Mouse (Mus musculus) liver, embryonic 14.5 days (tissue): ENCODE measurements around the gene Erbin.

Source experiments
- CTCF ChIP-seq: IDR thresholded peaks from 2 replicates; pipeline ENCODE4 v1.5.1; 2016; ENCODE audit warnings: antibody characterized with exemption, low read depth, control low read depth
- EP300 ChIP-seq: IDR thresholded peaks from 2 replicates; pipeline ENCODE4 v1.6.1; 2016; ENCODE audit warnings: antibody characterized with exemption, low read depth

DNA sequence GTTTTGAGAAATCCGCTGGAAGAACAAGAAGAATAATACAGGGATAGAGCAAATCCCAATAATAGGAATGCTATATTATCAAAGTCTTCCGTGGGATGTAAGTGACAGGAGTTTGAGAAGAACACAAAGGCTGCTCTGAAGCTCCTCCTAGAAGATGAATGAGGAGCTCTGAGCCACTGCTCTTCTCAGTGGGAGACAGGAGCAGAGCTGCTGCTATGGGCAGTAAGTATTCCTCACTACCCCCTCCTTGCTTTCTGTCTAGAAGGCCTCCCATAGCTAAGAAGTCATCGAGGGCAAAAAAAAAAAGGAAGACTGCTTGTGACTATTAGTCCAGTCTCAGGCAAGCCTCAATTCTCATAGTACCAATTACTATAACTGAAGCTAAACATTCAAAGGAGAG is 30.3 kb downstream of the Erbin start:
- TF ChIP-seq CTCF (no peak), EP300 (no peak)
